Mouse (Mus musculus) hindbrain, embryonic 14.5 days (tissue): ENCODE measurements around the gene Dbt. TPM values are rescaled to one million over a fixed set of nuclear protein-coding genes. Genes with fewer than 3 reads are reported as not detected.

Experiments
- ATAC-seq: fragments of 200-750 bp; cut with Nextera tagmentation; 2 replicates; pipeline ENCODE4 v1.8.0; 2017; ENCODE audit warnings: moderate number of reproducible peaks, mild to moderate bottlenecking, moderate TSS enrichment, moderate library complexity; ENCODE audit not compliant: low FRiP score
- DNase-seq: peaks from one replicate; pipeline ENCODE4 v3.0.0-alpha.2; 2015; ENCODE audit warnings: low spot score
- H3K27ac ChIP-seq: fragments of 300-500 bp; sonication (generic); 2 replicates; pipeline ENCODE4 v1.5.1; 2014; ENCODE audit warnings: mild to moderate bottlenecking, moderate library complexity
- H3K27me3 ChIP-seq: fragments of 300-500 bp; sonication (generic); 2 replicates; pipeline ENCODE4 v1.6.1; 2014; ENCODE audit warnings: mild to moderate bottlenecking, low read length, mixed read lengths; ENCODE audit not compliant: control insufficient read depth, insufficient read depth
- H3K36me3 ChIP-seq: fragments of 300-500 bp; sonication (generic); replicated peaks from 2 replicates; pipeline ENCODE4 v1.6.1; 2014; ENCODE audit not compliant: control insufficient read depth, insufficient read depth
- H3K4me1 ChIP-seq: fragments of 300-500 bp; sonication (generic); replicated peaks from 2 replicates; pipeline ENCODE4 v1.6.1; 2014; ENCODE audit warnings: antibody characterized with exemption, low read length, mixed read lengths; ENCODE audit not compliant: control insufficient read depth, insufficient read depth
- H3K4me2 ChIP-seq: fragments of 300-500 bp; sonication (generic); replicated peaks from 2 replicates; pipeline ENCODE4 v1.6.1; 2014; ENCODE audit warnings: mild to moderate bottlenecking, moderate library complexity
- H3K4me3 ChIP-seq: fragments of 300-500 bp; sonication (generic); replicated peaks from 2 replicates; pipeline ENCODE4 v1.5.1; 2014; ENCODE audit warnings: mild to moderate bottlenecking, low read length
- H3K9ac ChIP-seq: fragments of 300-500 bp; sonication (generic); 2 replicates; pipeline ENCODE4 v1.6.1; 2014
- H3K9me3 ChIP-seq: fragments of 300-500 bp; sonication (generic); 2 replicates; pipeline ENCODE4 v1.6.1; 2016; ENCODE audit warnings: low read length; ENCODE audit not compliant: control insufficient read depth
- WGBS: fragments of 180-500 bp; shearing (Covaris S2); extraction: QIAGEN DNeasy Blood & Tissue Kit; methylation state at CpG from one replicate; pipeline ENCODE4 v1.1.7; 2014; 5-methylcytosine and 5-hydroxymethylcytosine counted together
- polyA plus RNA-seq: library from polyadenylated mRNA; unstranded; fragments of >200 nt; fragmentation: Nextera tagmentation; extraction: Ambion mirVana; gene quantifications from 2 replicates; pipeline ENCODE4 v1.2.1, GENCODE M21; 2014

Gene Dbt
- polyA plus RNA-seq, 1 experiment from 2014 or later: 11.6 TPM

DNA sequence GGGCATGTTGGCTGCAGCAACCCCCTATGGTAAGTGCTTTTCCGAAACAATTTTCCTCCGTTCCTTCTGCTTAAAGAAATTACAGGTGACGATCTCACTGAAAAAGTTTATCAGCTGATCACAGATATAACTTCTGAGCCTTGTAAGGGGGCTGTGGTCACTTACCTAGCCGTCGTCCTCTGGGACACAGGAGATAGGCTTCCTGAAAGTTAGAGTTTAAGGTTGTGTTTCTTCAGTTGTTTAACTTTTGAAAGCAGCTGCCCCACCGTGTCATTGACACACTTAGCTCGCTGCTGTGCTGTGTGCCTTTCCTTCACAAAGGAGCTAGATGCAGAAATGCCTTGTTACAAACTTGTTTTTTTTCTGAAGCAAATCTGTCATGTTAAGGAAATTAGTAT lies 50.2 kb downstream of the Dbt start:
- no peak overlapping the region for H3K4me2 ChIP-seq
- no peaks in the 10 kb centered on the region for H3K36me3 ChIP-seq
- no peak for DNase-seq
- no peak overlapping the region for H3K4me3 ChIP-seq
- WGBS: 82% methylated on average over 7 of the region's 7 CpGs
- H3K27me3 ChIP-seq: no peaks in the 10 kb centered on the region
- ATAC-seq: no peak
- no peak overlapping the region for H3K27ac ChIP-seq
- no peaks in the 10 kb centered on the region for H3K9me3 ChIP-seq
- no peak overlapping the region for H3K9ac ChIP-seq
- no peaks in the 10 kb centered on the region for H3K4me1 ChIP-seq

DNA sequence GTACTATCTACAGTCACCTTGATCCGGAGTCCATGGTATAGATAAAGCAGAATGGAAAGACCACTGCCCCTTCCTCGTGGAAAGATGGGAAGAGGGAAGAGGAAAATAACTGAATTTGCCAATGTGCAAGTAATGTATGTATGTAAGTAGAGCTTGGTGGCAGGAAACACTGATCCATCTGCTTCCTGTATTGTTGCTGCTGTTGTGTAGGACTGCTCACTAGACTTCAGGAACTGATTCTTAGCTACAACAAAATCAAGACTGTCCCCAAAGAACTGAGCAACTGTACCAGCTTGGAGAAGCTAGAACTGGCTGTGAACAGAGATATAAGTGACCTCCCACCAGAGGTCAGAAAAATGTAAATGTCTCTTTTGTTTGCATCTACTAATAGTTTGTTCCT lies 57.8 kb downstream of the Dbt start:
- ATAC-seq (no peak), DNase-seq (no peak)
- H3K9me3 ChIP-seq: no peaks in the 10 kb centered on the region
- WGBS: 80% methylated on average over 2 of the region's 2 CpGs
- no peaks in the 10 kb centered on the region for H3K4me1 ChIP-seq
- H3K4me2 ChIP-seq: no peak overlapping the region
- no peak overlapping the region for H3K4me3 ChIP-seq
- H3K27me3 ChIP-seq: no peaks in the 10 kb centered on the region
- H3K27ac ChIP-seq: no peak overlapping the region
- no peak overlapping the region for H3K9ac ChIP-seq
- no peaks in the 10 kb centered on the region for H3K36me3 ChIP-seq

GRCm38 (mm10) chr3:116577286-116577685 lies 64.4 kb downstream of the Dbt start:
- no peak overlapping the region for H3K9ac ChIP-seq

GRCm38 (mm10) chr3:116582201-116582600 lies 69.3 kb downstream of the Dbt start:
- H3K36me3 ChIP-seq: peaks cover 72% of the 10 kb centered on the region
- WGBS: 99% methylated on average over 9 of the region's 9 CpGs

More at GRCm38 (mm10) chr3:116577286-116577685, 64.4 kb downstream of the Dbt start:
- H3K9me3 ChIP-seq: no peaks in the 10 kb centered on the region
- DNase-seq (no peak), ATAC-seq (no peak)
- no peaks in the 10 kb centered on the region for H3K27me3 ChIP-seq
- H3K4me2 ChIP-seq: no peak overlapping the region
- H3K36me3 ChIP-seq: peaks cover 25% of the 10 kb centered on the region
- H3K4me3 ChIP-seq: no peak overlapping the region
- H3K4me1 ChIP-seq: no peaks in the 10 kb centered on the region
- H3K27ac ChIP-seq: no peak overlapping the region
- WGBS: 72% methylated on average over 3 of the region's 3 CpGs

GRCm38 (mm10) chr3:116594076-116594727 lies 81.3 kb downstream of the Dbt start:
- Histone ChIP-seq H3K36me3 (peaks cover 26% of the 10 kb centered on the region), H3K9me3 (no peaks in the 10 kb centered on the region), H3K9ac (peak overlapping the region; percentile 71), H3K4me2 (peak overlapping the region; percentile 47), H3K4me1 (peaks cover 8% of the 10 kb centered on the region; the same call in 1 of the 2 replicates), H3K27ac (peak overlapping the region; percentile 72), H3K4me3 (peak overlapping the region; percentile 68), H3K27me3 (no peaks in the 10 kb centered on the region)
- peak; percentile 69 for DNase-seq
- 2% methylated on average over 22 of the region's 22 CpGs for WGBS
- ATAC-seq: peak; percentile 82

More at GRCm38 (mm10) chr3:116582201-116582600, 69.3 kb downstream of the Dbt start:
- Histone ChIP-seq H3K27ac (no peak overlapping the region), H3K4me1 (no peaks in the 10 kb centered on the region), H3K9ac (no peak overlapping the region), H3K27me3 (no peaks in the 10 kb centered on the region), H3K9me3 (no peaks in the 10 kb centered on the region), H3K4me3 (no peak overlapping the region), H3K4me2 (no peak overlapping the region)
- no peak for DNase-seq
- no peak for ATAC-seq

- under 1% methylated on average over 65 of the region's 65 CpGs for WGBS
- H3K9me3 ChIP-seq: no peaks in the 10 kb centered on the region
- H3K36me3 ChIP-seq: peaks cover 19% of the 10 kb centered on the region
- H3K27ac ChIP-seq: peak within 1 kb of the TSS; percentile 72
- H3K4me1 ChIP-seq: peaks cover 8% of the 10 kb centered on the region; the same call in 1 of the 2 replicates
- peak; percentile 97 for ATAC-seq
- no peaks in the 10 kb centered on the region for H3K27me3 ChIP-seq
- peak within 1 kb of the TSS; percentile 70 for H3K4me2 ChIP-seq
- peak; percentile 99 for DNase-seq
- peak within 1 kb of the TSS; percentile 71 for H3K9ac ChIP-seq
- H3K4me3 ChIP-seq: peak within 1 kb of the TSS; percentile 68
Measured at GRCm38 (mm10) chr3:116594728-116595602, 82.1 kb downstream of the Dbt start, which contains the start of gene Sass6. TSS of gene Sass6 (plus strand) at chr3:116594982.

GRCm38 (mm10) chr3:116595603-116595991 lies 82.7 kb downstream of the Dbt start:
- Histone ChIP-seq H3K9me3 (no peaks in the 10 kb centered on the region), H3K4me2 (peak overlapping the region; percentile 70), H3K27ac (no peak overlapping the region), H3K36me3 (peaks cover 13% of the 10 kb centered on the region), H3K9ac (peak overlapping the region; percentile 71), H3K4me1 (peaks cover 8% of the 10 kb centered on the region; the same call in 1 of the 2 replicates), H3K27me3 (no peaks in the 10 kb centered on the region), H3K4me3 (peak overlapping the region; percentile 68)
- no peak for ATAC-seq
- 11% methylated on average over 10 of the region's 10 CpGs for WGBS
- DNase-seq: no peak
